Mouse (Mus musculus) CH12.LX (cell line): Measurements from ENCODE around the gene Nlgn1.

ENCODE experiments used
- CHD2 ChIP-seq: IDR thresholded peaks from 2 replicates; pipeline ENCODE4 v1.6.1; 2011; ENCODE audit warnings: low read length, improper control_type of control experiment
- CTCF ChIP-seq, 2 experiments: IDR thresholded peaks in 1 of 2; conservative IDR thresholded peaks in 1 of 2; 2 replicates each; pipeline ENCODE4 v1.5.1; 2011 to 2012; ENCODE audit warnings: low read depth in 2 of 2, low read length in 2 of 2, improper control_type of control experiment in 1 of 2, inconsistent platforms in 1 of 2, mild to moderate bottlenecking in 1 of 2, moderate library complexity in 1 of 2
- E2F4 ChIP-seq: IDR thresholded peaks from 2 replicates; pipeline ENCODE4 v1.6.1; 2011; ENCODE audit warnings: low read depth, low read length, improper control_type of control experiment; ENCODE audit not compliant: insufficient replicate concordance
- ELF1 ChIP-seq: IDR thresholded peaks from 2 replicates; pipeline ENCODE4 v1.6.1; 2014; ENCODE audit warnings: low read depth, mild to moderate bottlenecking, inconsistent platforms, low read length, improper control_type of control experiment
- EP300 ChIP-seq: IDR thresholded peaks from 2 replicates; pipeline ENCODE4 v1.6.1; 2011; ENCODE audit warnings: low read length, improper control_type of control experiment
- MAX ChIP-seq: IDR thresholded peaks from 2 replicates; pipeline ENCODE4 v1.6.1; 2011; ENCODE audit warnings: low read length, improper control_type of control experiment
- POLR2A ChIP-seq: IDR thresholded peaks from 2 replicates; pipeline ENCODE4 v1.6.1; 2011; ENCODE audit warnings: low read depth, mild to moderate bottlenecking, improper control_type of control experiment, low read length
- SIN3A ChIP-seq: IDR thresholded peaks from 2 replicates; pipeline ENCODE4 v1.6.1; 2012; ENCODE audit warnings: low read length, improper control_type of control experiment, inconsistent platforms
- TBP ChIP-seq: conservative IDR thresholded peaks from 2 replicates; pipeline ENCODE4 v1.6.1; 2011; ENCODE audit warnings: low read depth, low read length, improper control_type of control experiment
- ZNF384 ChIP-seq: IDR thresholded peaks from 2 replicates; pipeline ENCODE4 v1.6.1; 2012; ENCODE audit warnings: low read depth, low read length, improper control_type of control experiment, inconsistent platforms

DNA sequence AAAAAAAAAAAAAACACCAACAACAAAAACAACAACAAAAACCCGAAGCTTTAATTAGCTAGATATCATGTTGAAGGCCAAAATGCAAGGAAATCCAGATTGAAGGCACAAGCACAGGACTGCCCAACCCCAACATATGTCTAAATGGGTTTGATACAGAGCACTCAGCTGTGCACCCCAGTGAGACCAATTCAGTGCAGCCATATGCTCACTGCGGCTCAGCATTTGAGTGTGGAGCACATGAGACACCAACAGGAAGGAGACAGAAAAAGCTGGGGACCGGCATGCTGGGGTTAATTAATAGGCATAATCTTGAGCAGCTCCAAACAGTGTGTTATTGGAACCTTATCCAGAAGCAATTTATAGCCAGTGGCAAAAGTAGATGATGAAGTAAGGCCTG is 190.7 kb downstream of the Nlgn1 start:
- TF ChIP-seq E2F4 (no peak), CHD2 (no peak), MAX (no peak), SIN3A (no peak), ZNF384 (no peak), EP300 (no peak), POLR2A (no peak), TBP (no peak), ELF1 (no peak), CTCF (conservative IDR thresholded peaks at IDR 0.05 in 1 of 2, IDR thresholded peaks at IDR 0.05 in 1 of 2; ENCODE audit: low read depth in 2 of 2, low read length in 2 of 2) (no peak)
